Mouse (Mus musculus) kidney, postnatal 10 days (tissue): Measurements from ENCODE around the gene Sec22b.

Experiments
- DNase-seq: peaks from one replicate; pipeline ENCODE4 v3.0.0; 2021; ENCODE audit warnings: mixed read lengths

The Sec22b gene

DNA sequence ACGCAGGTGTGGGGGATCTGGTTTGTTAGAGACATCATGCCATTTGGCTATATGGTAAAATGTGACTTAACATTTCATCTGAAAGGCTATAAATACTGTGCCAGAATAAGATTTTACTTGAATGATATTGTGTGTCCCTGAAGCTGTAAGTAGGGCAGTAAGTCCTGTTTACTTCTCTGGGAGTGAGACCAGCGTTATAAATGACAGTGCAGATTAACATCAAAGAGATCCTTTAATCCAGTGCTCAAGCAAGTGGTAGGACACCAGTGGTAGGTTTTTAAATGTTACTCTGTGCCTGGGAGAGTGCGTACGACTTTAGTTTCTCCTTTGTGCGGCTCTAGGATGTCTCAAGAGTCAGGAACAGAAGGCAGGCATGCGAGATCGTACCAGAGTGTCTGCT is 10.1 kb downstream of the Sec22b start:
- no peak for DNase-seq

- no peak for DNase-seq
These were observed 14.1 kb downstream of the Sec22b start for GRCm38 (mm10) chr3:97915081-97915480.

DNA sequence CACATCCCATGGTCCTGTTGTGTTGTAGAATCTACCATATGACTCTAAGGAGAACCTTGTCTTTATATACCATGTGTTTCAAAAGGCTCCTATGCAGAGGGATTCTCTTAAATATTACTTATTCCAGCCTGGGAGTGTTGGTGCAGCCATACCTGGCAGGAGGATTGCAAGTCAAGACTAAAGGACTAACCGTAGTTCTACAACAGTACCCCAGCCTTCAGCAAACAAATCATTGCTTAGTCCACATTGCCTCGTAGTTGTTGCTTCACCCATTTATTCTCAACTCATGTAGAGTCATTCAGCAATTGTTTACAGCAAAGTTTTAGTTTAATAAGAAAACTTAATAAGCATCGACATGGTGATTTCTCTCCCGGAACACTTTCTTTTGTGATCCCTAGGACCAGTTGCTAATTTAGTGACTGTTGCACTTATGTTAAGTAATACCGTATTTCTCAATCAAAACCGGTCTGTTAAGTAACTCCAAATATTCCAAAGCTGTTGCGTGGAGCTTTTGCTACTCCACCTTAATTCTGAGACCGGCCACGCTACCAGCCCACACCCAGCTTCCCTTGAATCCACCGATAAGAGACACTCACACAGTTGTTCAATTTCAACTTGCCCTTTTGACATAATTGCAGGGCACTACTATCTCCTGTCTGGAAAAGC is 18.0 kb downstream of the Sec22b start:
- DNase-seq = no peak

DNA sequence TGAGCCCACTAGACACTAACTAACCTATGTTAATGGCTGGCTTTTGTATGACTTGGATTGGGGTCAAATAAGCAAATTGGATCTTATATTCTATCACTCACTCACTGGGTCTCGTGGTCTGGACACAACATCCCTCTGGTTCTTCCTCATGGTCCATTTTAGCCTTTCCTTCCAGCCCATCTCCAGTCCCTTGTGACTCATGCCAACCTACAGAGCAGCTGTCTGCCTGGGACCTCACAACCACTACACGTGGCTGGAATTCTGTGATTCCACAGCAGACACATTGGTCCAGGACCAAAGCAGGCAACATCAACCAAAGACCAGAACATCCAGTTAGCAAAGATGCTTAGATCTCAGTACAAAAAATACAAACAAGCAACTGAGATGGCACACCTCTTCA is 24.3 kb downstream of the Sec22b start:
- DNase-seq = no peak

DNA sequence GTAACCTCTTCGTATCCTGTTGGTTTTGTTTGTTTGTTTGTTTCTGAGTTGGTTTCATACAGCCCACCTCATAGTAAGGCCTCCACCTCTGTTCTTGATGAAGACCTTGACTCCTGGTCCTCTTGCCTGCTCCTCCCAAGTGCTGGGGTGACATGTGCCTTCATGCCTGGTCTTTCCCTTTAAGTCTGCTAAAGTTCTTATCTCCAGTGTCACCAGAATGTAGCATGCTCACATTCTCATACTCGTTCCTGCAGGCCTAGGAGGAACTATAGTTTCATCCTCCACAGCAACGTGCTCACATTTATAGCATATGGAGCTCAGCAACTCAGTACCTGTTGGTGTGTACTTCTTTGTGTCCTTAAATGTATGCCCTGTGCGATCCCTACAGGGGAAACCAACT is 26.3 kb downstream of the Sec22b start:
- DNase-seq = no peak

- DNase-seq = peak; percentile 92
These were observed 28.2 kb downstream of the Sec22b start for GRCm38 (mm10) chr3:97928968-97929858.

GRCm38 (mm10) chr3:97930141-97930786 is 29.3 kb downstream of the Sec22b start:
- no peak for DNase-seq

- no peak for DNase-seq
These were observed 29.8 kb downstream of the Sec22b start for GRCm38 (mm10) chr3:97930787-97931158.

- DNase-seq = no peak
These were observed 30.4 kb downstream of the Sec22b start for GRCm38 (mm10) chr3:97931310-97931885.

DNA sequence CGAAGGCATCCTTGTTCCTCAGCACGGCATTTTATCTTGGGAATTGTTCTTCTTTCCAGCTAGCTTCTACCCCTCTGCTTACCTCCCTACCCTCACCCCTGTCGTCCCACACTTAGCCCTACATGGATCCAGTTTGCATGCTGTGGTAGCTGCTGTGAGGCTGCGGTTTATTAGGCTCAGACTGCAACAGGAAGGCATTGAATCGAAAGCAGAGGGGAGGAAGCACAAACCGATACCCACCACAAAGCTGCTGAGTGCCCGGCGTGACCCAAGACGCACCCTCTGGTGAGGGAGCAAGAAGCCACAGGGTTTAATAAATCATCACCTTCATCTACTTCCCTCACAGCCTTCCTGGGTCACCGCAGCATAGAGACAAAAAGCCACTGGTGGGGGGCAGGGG is 31.1 kb downstream of the Sec22b start:
- DNase-seq = no peak

- DNase-seq = no peak
These were observed 31.8 kb downstream of the Sec22b start for GRCm38 (mm10) chr3:97932771-97933170.

DNA sequence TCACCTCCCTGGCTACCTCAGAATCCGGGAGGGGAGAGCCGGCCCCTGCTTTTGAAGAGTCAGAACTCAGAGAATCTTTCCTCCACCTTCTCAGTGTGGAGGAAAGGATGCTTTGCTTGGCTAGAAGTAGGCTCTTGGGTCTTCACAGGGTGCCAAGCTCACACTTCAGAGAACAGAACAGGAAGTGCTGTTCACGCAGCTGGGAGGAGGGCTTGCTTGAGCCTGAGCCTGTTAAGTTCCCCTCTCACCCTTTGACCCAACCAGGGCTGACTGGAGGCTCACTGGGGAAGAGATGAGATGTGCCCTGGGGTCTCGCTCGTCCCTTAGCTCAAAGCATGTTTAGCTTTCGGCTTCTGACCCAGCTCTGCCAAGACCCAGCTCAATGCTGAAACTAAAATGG is 32.3 kb downstream of the Sec22b start:
- no peak for DNase-seq

- DNase-seq = no peak
These were observed 32.8 kb downstream of the Sec22b start for GRCm38 (mm10) chr3:97933811-97934210.

- no peak for DNase-seq
These were observed 33.6 kb downstream of the Sec22b start for GRCm38 (mm10) chr3:97934331-97935300.

GRCm38 (mm10) chr3:97937068-97937944 is 36.3 kb downstream of the Sec22b start:
- no peak for DNase-seq

GRCm38 (mm10) chr3:97937945-97938266 is 36.9 kb downstream of the Sec22b start:
- DNase-seq = no peak

- DNase-seq = no peak
These were observed 38.0 kb downstream of the Sec22b start for GRCm38 (mm10) chr3:97938814-97939526.

GRCm38 (mm10) chr3:97939626-97940510 is 38.9 kb downstream of the Sec22b start:
- DNase-seq = peak; percentile 51

- DNase-seq = no peak
These were observed 39.7 kb downstream of the Sec22b start for GRCm38 (mm10) chr3:97940511-97941204.
